Mouse (Mus musculus) c-Kit-positive CD71-positive TER-119-negative erythroid progenitor cells, embryonic 14.5 days (primary cell): Measurements from ENCODE around the gene Psmd14.

Experiments used
- DNase-seq: peaks from one replicate; pipeline ENCODE4 v3.0.0-alpha.2; 2013; ENCODE audit warnings: low read depth

Psmd14 gene

GRCm38 (mm10) chr2:61711108-61712040, at the start of gene Psmd14:
Psmd14 (plus strand) TSS chr2:61711694.
- DNase-seq: peak; percentile 84

DNA sequence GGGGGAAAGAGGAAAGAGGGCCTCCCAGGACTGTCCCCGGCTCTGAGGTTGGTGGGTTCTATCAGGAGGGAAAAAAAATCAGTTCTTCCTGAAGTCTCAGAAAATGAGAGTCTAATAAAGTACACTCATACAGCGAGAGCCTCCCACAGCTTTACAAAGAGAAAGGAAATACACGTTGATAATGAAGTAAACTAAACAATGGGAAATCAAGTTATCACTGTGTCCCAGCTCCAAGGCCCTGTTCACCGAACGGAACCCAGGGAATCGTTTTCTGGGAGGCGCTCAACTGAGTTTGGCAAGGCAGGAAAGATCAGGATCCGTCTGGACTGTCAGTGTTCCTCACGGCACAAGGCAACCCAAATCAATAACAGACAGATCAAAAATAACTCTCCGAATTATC, 48.7 kb upstream of the Psmd14 start:
- no peak for DNase-seq

DNA sequence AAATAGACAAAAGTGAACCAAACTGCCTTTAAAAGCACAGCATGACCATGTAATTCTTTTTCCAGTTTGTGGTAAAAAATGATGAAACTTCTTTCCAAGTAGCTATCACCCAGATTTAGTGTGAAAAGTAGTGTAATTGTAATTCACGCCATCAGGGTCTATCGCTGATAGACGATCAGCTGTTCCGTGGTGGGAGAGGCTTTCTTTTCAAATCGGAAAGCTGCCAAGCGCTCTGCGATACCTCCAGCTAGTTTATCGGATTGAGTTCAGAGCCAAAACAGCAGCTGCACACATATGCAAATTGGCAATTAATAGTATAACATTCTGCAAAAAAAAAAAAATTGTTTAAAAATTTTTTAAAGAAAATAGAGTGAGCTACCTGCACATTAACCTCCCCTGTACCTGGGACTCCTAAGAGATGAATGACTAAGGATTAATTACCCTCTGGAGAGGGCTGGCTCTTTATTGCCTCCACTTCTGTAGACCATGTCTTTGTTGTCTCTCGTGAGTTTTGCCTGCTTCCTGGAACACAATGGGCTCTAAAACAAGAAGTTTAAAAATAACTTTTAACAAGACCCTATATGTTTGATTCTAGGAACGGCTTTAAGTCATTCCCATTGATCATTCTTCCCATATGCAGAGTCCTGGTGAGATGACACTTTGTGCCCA, 47.8 kb upstream of the Psmd14 start:
- DNase-seq: no peak

DNA sequence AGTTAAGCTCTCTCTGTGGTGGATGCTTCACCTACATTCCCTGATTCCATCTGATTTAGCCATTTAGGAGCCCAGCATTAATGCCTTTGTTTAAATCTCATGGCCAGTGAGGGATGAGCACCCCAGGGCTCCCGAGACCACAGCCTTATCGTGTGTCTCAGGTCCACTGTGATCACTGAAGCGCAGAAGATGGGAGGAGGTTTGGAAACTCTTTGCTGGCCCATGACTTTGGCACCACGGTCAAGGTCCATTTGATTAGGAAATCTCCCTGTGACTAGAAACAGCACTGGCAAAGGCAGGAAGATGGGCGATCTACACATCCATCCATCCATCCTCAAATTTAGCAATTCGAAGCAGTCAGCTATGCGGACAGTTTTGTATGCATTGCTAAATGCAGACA, 44.1 kb upstream of the Psmd14 start:
- no peak for DNase-seq

DNA sequence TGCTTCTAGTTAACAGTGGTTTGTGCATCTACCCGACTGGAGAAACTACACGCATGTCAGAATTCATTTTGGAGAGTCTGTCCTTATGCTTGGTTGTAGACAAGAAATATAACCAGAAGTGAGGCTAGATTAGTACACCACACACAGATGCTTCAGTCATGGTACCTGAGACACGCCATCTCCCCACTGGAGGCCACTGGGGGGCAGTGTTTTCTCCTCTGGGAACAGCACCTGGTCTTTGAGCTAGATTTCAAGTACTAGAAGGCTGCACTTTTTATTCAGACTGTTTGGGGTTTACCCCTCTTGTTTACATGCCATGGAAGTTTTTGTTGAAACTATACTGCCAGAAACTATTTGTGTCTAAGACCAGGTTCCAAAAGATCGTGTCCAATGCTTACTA, 43.2 kb upstream of the Psmd14 start:
- peak; percentile 44 for DNase-seq

DNA sequence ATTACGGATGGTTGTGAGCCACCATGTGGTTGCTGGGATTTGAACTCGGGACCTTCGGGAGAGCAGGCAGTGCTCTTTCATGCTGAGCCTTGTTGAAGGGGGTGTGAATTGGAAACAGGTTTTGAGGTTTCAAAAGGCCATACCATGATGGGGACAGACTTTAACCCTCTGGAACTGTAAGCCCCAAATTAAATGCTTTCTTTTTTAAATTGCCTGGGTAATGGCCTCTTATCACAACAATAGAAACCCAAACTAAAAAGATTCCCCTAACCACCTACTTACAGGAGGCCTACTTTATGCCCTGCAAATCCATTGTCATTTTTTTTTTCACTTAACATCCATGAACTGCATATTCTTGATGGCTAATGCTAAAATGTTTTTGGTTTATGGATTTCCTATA, 36.9 kb upstream of the Psmd14 start:
- DNase-seq: no peak

DNA sequence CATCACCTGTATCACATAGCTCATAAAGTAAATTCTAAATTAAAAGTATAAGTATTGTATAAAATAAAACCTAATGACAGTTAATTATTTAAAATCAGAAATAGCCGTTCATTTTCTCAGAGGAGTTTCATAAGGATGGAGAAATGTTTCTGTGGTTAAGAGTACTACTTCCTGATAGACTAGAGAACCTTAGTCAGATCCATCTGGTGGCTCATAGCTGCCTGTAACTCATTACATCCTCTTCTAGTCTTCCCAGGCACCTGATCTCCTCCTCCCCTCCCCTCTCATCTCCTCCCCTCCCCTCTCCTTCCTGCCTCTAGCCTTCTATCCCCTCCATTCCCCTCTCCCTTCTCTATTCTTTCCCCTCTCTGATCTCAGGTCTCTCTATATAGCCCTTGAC, 29.9 kb upstream of the Psmd14 start:
- DNase-seq: no peak

DNA sequence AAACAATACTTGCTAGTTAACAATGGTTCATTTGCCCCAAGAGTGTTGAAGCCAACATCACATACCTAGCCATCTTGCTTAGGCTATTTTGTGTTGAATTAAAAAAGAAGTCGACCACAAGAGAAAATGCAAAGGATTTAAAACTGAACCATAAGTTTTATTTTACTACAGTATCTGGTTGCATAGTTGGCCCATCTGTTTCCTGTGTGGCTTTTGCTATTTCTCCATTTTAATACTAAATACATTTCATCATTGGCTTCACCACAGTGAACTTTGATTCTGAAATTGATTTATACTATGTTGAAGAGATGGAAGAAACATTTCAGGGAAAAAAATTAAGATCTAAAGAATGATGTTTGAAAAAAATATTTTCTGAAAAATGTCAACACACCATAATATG, 25.0 kb upstream of the Psmd14 start:
- DNase-seq: no peak

- DNase-seq: no peak
These were observed 22.4 kb upstream of the Psmd14 start for GRCm38 (mm10) chr2:61689086-61689485.

- no peak for DNase-seq
These were observed 1.9 kb upstream of the Psmd14 start for GRCm38 (mm10) chr2:61709570-61709969.

DNA sequence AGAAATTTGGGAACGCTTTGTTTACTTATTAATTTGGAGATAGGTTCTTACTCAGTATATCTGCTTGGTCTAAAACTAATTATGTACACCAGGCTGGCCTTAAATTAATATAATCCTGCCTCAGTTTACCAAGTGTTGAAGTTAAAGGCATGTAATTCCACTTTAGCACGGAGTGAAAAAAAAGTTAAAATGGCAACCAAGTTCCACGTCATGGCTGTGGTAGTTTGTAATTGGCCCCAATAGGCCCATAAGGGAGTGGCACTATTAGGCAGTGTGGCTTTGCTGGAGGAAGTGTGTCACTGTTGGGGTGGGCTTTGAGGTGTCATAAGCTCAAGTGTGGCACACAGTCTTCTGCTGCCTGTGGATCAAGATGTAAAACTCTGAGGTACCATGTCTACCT, 1.0 kb downstream of the Psmd14 start:
- peak; percentile 52 for DNase-seq

DNA sequence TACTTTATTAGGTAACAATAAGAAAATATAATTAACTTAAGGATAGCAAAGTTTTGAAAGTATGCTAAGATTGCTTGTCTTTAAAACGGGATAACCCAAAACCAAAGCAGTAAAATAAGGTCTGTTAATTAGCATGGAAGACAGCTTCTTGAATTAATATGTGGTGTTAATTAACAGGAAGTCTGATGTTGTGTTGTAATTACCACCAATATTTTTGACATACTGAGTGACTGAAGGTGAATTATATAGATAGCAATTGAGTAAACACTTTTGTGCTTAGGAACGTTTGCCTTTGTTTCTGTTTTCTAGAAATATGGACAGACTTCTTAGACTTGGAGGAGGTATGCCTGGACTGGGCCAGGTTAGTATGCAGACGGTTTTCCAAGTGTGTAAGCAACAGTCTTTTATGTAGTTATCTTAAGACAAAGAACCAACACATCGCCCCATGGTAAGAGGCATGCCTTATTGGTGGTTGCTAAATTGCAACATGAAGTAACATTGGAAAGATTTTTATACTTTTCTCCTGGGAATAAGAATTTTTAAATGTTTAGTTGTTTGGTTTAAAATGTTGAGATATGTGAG, 11.0 kb downstream of the Psmd14 start:
- no peak for DNase-seq

GRCm38 (mm10) chr2:61732802-61733486, 21.4 kb downstream of the Psmd14 start:
- DNase-seq: no peak

DNA sequence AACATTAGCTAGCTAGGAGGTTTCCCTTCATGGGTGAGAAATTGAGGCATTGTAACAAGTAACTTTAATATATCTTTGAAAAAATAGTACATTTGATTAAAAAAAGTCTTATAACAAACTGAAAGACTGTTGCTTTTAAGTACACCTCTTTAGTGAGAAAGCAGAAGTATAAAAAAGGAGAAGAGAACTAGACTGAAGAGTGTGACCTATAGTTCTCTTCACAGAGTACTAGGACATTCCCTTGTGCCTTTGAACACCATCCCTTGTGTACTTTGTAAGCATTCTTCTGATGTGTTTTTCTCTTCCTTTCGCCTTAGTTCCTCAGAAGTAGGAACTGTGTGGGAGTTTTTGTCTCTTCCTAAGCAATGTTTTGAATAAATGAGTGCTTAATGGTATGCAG, 22.7 kb downstream of the Psmd14 start:
- no peak for DNase-seq

GRCm38 (mm10) chr2:61746051-61746450, 34.6 kb downstream of the Psmd14 start:
- DNase-seq: no peak

- no peak for DNase-seq
These were observed 35.1 kb downstream of the Psmd14 start for GRCm38 (mm10) chr2:61746580-61746979.

- DNase-seq: no peak
These were observed 35.9 kb downstream of the Psmd14 start for GRCm38 (mm10) chr2:61747411-61747810.

- DNase-seq: no peak
These were observed 39.2 kb downstream of the Psmd14 start for GRCm38 (mm10) chr2:61750702-61751101.

DNA sequence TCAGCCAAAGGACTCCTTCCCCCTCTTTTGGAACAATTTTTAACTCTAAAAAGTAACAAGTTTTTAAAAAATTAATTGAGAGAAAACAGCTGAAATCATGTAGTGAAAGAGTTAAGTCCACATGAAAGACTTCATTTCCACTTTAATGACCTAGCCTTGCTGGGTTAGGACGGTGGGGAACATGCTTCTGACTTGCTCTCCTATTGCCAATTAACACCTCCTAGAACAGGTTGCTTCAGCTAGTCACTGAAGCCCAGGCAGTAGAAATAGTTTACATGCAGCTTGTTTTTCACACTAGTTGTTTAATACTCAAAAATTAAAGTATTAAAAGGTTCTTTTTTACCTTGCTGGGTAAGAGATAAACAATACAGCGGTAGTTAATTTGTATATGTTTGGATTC, 39.8 kb downstream of the Psmd14 start:
- DNase-seq: no peak

- DNase-seq: no peak
These were observed 40.9 kb downstream of the Psmd14 start for GRCm38 (mm10) chr2:61752362-61752761.

DNA sequence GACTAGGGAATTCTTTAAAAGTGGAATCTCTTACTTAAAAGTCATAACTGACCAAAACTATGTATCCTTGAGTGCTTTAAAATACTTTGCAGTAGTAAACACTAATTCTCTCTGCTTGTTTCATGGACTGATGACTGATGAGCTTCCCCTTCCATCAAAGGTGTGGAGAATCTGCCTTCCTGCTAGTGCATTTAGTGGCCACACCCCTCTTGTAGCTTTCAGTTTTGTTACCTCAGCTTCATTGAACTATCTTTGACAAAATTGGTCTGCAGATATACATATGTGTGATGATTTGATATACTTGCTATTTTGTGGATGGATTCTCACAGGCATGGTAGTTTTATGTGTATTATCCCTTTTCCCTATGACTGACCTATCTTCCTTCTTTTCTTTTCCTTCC, 43.5 kb downstream of the Psmd14 start:
- no peak for DNase-seq

DNA sequence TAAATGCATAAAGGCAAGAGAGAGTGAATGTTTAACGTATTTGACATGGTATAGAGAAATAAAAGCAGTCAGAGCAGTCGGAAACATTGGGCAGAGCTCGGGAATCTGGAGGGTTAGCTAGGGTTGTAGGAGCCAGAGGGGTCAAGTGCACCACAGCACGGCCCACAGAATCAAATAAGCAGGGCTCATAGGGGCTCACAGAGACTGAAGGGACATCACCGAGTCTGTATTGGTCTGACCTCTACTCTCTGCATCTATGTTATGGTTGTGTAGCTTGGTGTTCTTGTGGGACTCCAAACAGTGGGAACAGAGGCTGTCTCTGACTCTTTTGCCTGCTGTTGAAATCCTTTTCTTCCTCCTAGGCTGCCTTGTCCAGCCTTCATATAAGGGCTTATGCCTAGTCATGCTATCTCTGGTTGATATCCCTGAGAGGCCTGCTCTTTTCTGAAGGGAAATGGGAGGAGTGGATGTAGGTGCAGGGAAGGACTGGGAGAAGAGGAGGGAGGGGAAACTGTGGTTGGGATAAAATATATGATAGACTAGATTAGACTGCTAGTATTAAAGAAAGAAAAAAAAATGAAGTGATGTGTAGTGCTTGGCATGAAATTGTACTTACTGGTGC, 47.9 kb downstream of the Psmd14 start:
- DNase-seq: no peak
